Mouse (Mus musculus): ENCODE data around the gene Defb29.

Gene Defb29

GRCm38 (mm10) chr2:152500863-152501229, 39.1 kb downstream of the Defb29 start:
- DNase-seq (ENCODE audit: low spot score): no peak

- DNase-seq (ENCODE audit: low spot score): no peak
These were observed 39.6 kb downstream of the Defb29 start for GRCm38 (mm10) chr2:152500204-152500862.

GRCm38 (mm10) chr2:152498020-152498419, 41.9 kb downstream of the Defb29 start:
- no peak for DNase-seq (ENCODE audit: low spot score)

DNA sequence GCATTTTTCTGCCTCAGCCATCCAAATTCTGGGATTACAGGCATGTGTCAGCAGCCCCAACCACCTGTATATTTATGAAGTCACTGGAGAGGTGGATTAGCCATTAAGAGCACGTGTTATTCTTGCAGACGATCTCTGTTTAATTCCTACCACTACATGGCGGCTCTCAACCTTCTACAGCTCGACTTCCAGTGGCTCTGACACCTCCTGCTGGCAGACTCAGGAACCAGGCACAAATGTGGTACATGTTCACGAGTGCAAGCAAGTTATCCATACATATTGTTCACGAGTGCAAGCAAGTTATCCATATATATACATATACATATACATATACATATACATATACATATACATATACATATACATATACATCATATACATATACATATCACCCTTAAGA, 46.7 kb downstream of the Defb29 start:
- DNase-seq (ENCODE audit: low spot score): no peak

- DNase-seq (ENCODE audit: low spot score): no peak
These were observed 49.9 kb downstream of the Defb29 start, which contains the start of gene Defb22 for GRCm38 (mm10) chr2:152490038-152490437. Defb22 (minus strand) TSS chr2:152490138.

Data from yolk sac, embryonic 10.5 days (tissue).